Mouse (Mus musculus) MEL (cell line): ENCODE measurements around the gene Gm49403. TPM values are rescaled to one million over a fixed set of nuclear protein-coding genes. Genes with fewer than 3 reads are reported as not detected.
"Not testable (repeated sequence)": the region's sequence is repeated elsewhere in the genome, so short reads cannot be mapped to it uniquely, and the experiment has no call there.

Source experiments
- DNase-seq: peaks from one replicate; pipeline ENCODE4 v3.0.0; 2011; ENCODE audit warnings: low read depth, low spot score
- H3K27ac ChIP-seq: 2 replicates; pipeline ENCODE4 v1.5.1; 2012; ENCODE audit warnings: low read depth, mild to moderate bottlenecking, control low read depth, low read length, moderate library complexity; ENCODE audit not compliant: control insufficient read depth
- H3K27me3 ChIP-seq, 2 experiments: fragments of 150-350 bp in 1 of 2; sonication (generic) in 1 of 2; 2 replicates each; pipeline ENCODE4 v1.6.1; 2012; ENCODE audit warnings: low read length in 2 of 2, mild to moderate bottlenecking in 2 of 2, improper control_type of control experiment in 1 of 2, moderate library complexity in 1 of 2; ENCODE audit not compliant: insufficient read depth in 2 of 2, control insufficient read depth in 1 of 2
- H3K36me3 ChIP-seq, 2 experiments: 2 replicates each; pipeline ENCODE4 v1.6.1; 2012 to 2014; ENCODE audit warnings: low read length in 2 of 2, improper control_type of control experiment in 1 of 2, inconsistent platforms in 1 of 2, mild to moderate bottlenecking in 1 of 2; ENCODE audit not compliant: insufficient read depth in 2 of 2, control insufficient read depth in 1 of 2
- H3K4me1 ChIP-seq, 2 experiments: fragments of 150-350 bp in 1 of 2; sonication (generic) in 1 of 2; 2 replicates each; pipeline ENCODE4 v1.6.1; 2012; ENCODE audit warnings: low read length in 2 of 2, improper control_type of control experiment in 1 of 2, mild to moderate bottlenecking in 1 of 2; ENCODE audit not compliant: insufficient read depth in 2 of 2, control insufficient read depth in 1 of 2
- H3K4me3 ChIP-seq, 2 experiments: fragments of 150-350 bp in 1 of 2; sonication (generic) in 1 of 2; 2 replicates each; pipeline ENCODE4 v1.5.1; 2012; ENCODE audit warnings: low read depth in 2 of 2, low read length in 2 of 2, mild to moderate bottlenecking in 2 of 2, moderate library complexity in 2 of 2, control low read depth in 1 of 2, improper control_type of control experiment in 1 of 2; ENCODE audit not compliant: control insufficient read depth in 1 of 2, insufficient read depth in 1 of 2
- H3K79me2 ChIP-seq: 2 replicates; pipeline ENCODE4 v1.6.1; 2012; ENCODE audit warnings: mild to moderate bottlenecking, low read length, moderate library complexity; ENCODE audit not compliant: control insufficient read depth, poor library complexity, insufficient read depth
- H3K9ac ChIP-seq: 2 replicates; pipeline ENCODE4 v1.6.1; 2012; ENCODE audit warnings: low read depth, mild to moderate bottlenecking, control low read depth, low read length, moderate library complexity; ENCODE audit not compliant: control insufficient read depth, poor library complexity, severe bottlenecking
- H3K9me3 ChIP-seq: fragments of 150-350 bp; sonication (generic); replicated peaks from 2 replicates; pipeline ENCODE4 v1.6.1; 2012; ENCODE audit warnings: mild to moderate bottlenecking, low read length, improper control_type of control experiment, moderate library complexity; ENCODE audit not compliant: insufficient read depth
- BHLHE40 ChIP-seq: IDR thresholded peaks from 2 replicates; pipeline ENCODE4 v1.6.1; 2012; ENCODE audit warnings: low read depth, mild to moderate bottlenecking, inconsistent platforms, low read length, improper control_type of control experiment, borderline replicate concordance
- CTCF ChIP-seq, 3 experiments: IDR thresholded peaks in 2 of 3; conservative IDR thresholded peaks in 1 of 3; 2 replicates each; pipeline ENCODE4 v1.5.1; 2011 to 2012; ENCODE audit warnings: low read length in 3 of 3, low read depth in 2 of 3, mild to moderate bottlenecking in 2 of 3, improper control_type of control experiment in 1 of 3, inconsistent platforms in 1 of 3, mixed read lengths in 1 of 3, moderate library complexity in 1 of 3; ENCODE audit not compliant: control insufficient read depth in 1 of 3, insufficient read depth in 1 of 3, poor library complexity in 1 of 3, severe bottlenecking in 1 of 3
- JUND ChIP-seq: IDR thresholded peaks from 2 replicates; pipeline ENCODE4 v1.6.1; 2011; ENCODE audit warnings: low read depth, mild to moderate bottlenecking, improper control_type of control experiment, low read length
- KAT2A ChIP-seq: conservative IDR thresholded peaks from 2 replicates; pipeline ENCODE4 v1.6.1; 2012; ENCODE audit warnings: low read depth, low read length, improper control_type of control experiment, inconsistent platforms
- MAX ChIP-seq: IDR thresholded peaks from 2 replicates; pipeline ENCODE4 v1.6.1; 2011; ENCODE audit warnings: low read length, improper control_type of control experiment
- MAZ ChIP-seq: IDR thresholded peaks from 2 replicates; pipeline ENCODE4 v1.6.1; 2012; ENCODE audit warnings: low read depth, mild to moderate bottlenecking, inconsistent platforms, low read length, improper control_type of control experiment
- NRF1 ChIP-seq: IDR thresholded peaks from 2 replicates; pipeline ENCODE4 v1.6.1; 2014; ENCODE audit warnings: low read depth, mild to moderate bottlenecking, inconsistent platforms, low read length, improper control_type of control experiment, moderate library complexity; ENCODE audit not compliant: poor library complexity, insufficient read depth, severe bottlenecking
- RAD21 ChIP-seq: IDR thresholded peaks from 2 replicates; pipeline ENCODE4 v1.6.1; 2011; ENCODE audit warnings: mild to moderate bottlenecking, low read depth, low read length, improper control_type of control experiment
- SIN3A ChIP-seq: IDR thresholded peaks from 2 replicates; pipeline ENCODE4 v1.6.1; 2012; ENCODE audit warnings: low read length, improper control_type of control experiment, inconsistent platforms
- SMC3 ChIP-seq: IDR thresholded peaks from 2 replicates; pipeline ENCODE4 v1.6.1; 2011; ENCODE audit warnings: low read depth, low read length, improper control_type of control experiment
- TBP ChIP-seq: IDR thresholded peaks from 2 replicates; pipeline ENCODE4 v1.8.0; 2011; ENCODE audit warnings: low read depth, low read length, improper control_type of control experiment
- TCF12 ChIP-seq: IDR thresholded peaks from 2 replicates; pipeline ENCODE4 v1.6.1; 2014; ENCODE audit warnings: low read depth, mild to moderate bottlenecking, inconsistent platforms, low read length, improper control_type of control experiment, moderate library complexity
- ZC3H11A ChIP-seq: IDR thresholded peaks from 2 replicates; pipeline ENCODE4 v1.6.1; 2012; ENCODE audit warnings: low read depth, mild to moderate bottlenecking, inconsistent platforms, low read length, improper control_type of control experiment
- ZKSCAN1 ChIP-seq: IDR thresholded peaks from 2 replicates; pipeline ENCODE4 v1.6.1; 2012; ENCODE audit warnings: low read depth, mild to moderate bottlenecking, inconsistent platforms, low read length, improper control_type of control experiment, moderate library complexity
- ZNF384 ChIP-seq: IDR thresholded peaks from 2 replicates; pipeline ENCODE4 v1.6.1; 2012; ENCODE audit warnings: low read depth, mild to moderate bottlenecking, inconsistent platforms, low read length, improper control_type of control experiment
- polyA plus RNA-seq, 2 experiments: library from polyadenylated mRNA; stranded (reverse) in 1 of 2; unstranded in 1 of 2; fragments of >175 nt in 1 of 2; fragments of >200 nt in 1 of 2; gene quantifications; 2 replicates each; pipeline versions ENCODE4 v1.2.1 to v1.2.4; 2012; ENCODE audit warnings: low replicate concordance in 2 of 2, low read depth in 1 of 2; ENCODE audit not compliant: insufficient read length in 2 of 2, insufficient read depth in 1 of 2, missing spikeins in 1 of 2
- total RNA-seq: library from RNA; depleted of rRNA; stranded (reverse); fragments of 300-350 nt; gene quantifications from 2 replicates; pipeline ENCODE4 v1.2.3, GENCODE M21; 2012

The Gm49403 gene
- total and polyA plus RNA-seq, 3 experiments, result not detected

GRCm38 (mm10) chr19:8859018-8859417, 24.7 kb upstream of the Gm49403 start:
- H3K27ac ChIP-seq, result no peak overlapping the region
- no peak overlapping the region for H3K4me3 ChIP-seq
- no peak overlapping the region for H3K9ac ChIP-seq
- H3K79me2 ChIP-seq, result no peaks in the 10 kb centered on the region
- no peaks in the 10 kb centered on the region for H3K36me3 ChIP-seq
- H3K9me3 ChIP-seq, result no peaks in the 10 kb centered on the region
- peak; percentile 54; the same call in 1 of the 2 replicates for TF ChIP-seq TBP
- 0 out of 2 replicates have a peak, but pooled peaks have one; percentile 28 for TF ChIP-seq SIN3A
- peak; percentile 52 to 80 (median 55) for TF ChIP-seq CTCF (IDR thresholded peaks at IDR 0.05 in 2 of 3, conservative IDR thresholded peaks at IDR 0.05 in 1 of 3; ENCODE audit: control insufficient read depth in 1 of 3, insufficient read depth in 1 of 3, low read depth in 2 of 3, low read length in 3 of 3, poor library complexity in 1 of 3, severe bottlenecking in 1 of 3)
- peak; percentile 76 for TF ChIP-seq RAD21
- no peak for TF ChIP-seq KAT2A
- no peak for TF ChIP-seq MAZ
- peak; percentile 94 for TF ChIP-seq SMC3
- no peak for TF ChIP-seq ZNF384
- TF ChIP-seq NRF1, result no peak
- TF ChIP-seq ZC3H11A, result peak; percentile 82
- no peaks in the 10 kb centered on the region for H3K27me3 ChIP-seq
- DNase-seq, result peak; percentile 63
- H3K4me1 ChIP-seq, result no peaks in the 10 kb centered on the region

GRCm38 (mm10) chr19:8864265-8864664, 19.5 kb upstream of the Gm49403 start:
- Histone ChIP-seq H3K4me1 (no peaks in the 10 kb centered on the region), H3K36me3 (no peaks in the 10 kb centered on the region), H3K4me3 (no peak overlapping the region), H3K27me3 (no peaks in the 10 kb centered on the region), H3K9me3 (no peaks in the 10 kb centered on the region), H3K79me2 (no peaks in the 10 kb centered on the region), H3K27ac (no peak overlapping the region), H3K9ac (no peak overlapping the region)
- DNase-seq, result no peak
- TF ChIP-seq BHLHE40 (no peak), JUND (no peak), CTCF (IDR thresholded peaks at IDR 0.05 in 2 of 3, conservative IDR thresholded peaks at IDR 0.05 in 1 of 3; ENCODE audit: control insufficient read depth in 1 of 3, insufficient read depth in 1 of 3, low read depth in 2 of 3, low read length in 3 of 3, poor library complexity in 1 of 3, severe bottlenecking in 1 of 3) (0 out of 6 replicates have a peak, but pooled peaks of 1 of the 3 experiments have one; percentile 4), RAD21 (no peak), TCF12 (no peak), ZKSCAN1 (no peak), ZC3H11A (no peak), MAX (no peak)

GRCm38 (mm10) chr19:8870381-8870780, 13.3 kb upstream of the Gm49403 start:
- H3K4me3 ChIP-seq, result peak overlapping the region; percentile 69 to 94
- H3K36me3 ChIP-seq, result peaks cover 8 to 26% of the 10 kb centered on the region in 2 experiments
- H3K27me3 ChIP-seq, DNase-seq, H3K9me3 ChIP-seq: not testable (repeated sequence)
- TF ChIP-seq ZNF384, result peak; percentile 50
- peaks cover 15% of the 10 kb centered on the region for H3K79me2 ChIP-seq
- H3K9ac ChIP-seq, result peak overlapping the region; percentile 82
- peaks cover 10 to 21% of the 10 kb centered on the region in 2 experiments; a peak in 3 of 4 replicates for H3K4me1 ChIP-seq
- H3K27ac ChIP-seq, result peak overlapping the region; percentile 74; the same call in 1 of the 2 replicates
